Comparison of ENCODE assay signal across 19 mouse cellular contexts in the genomic region with DNA sequence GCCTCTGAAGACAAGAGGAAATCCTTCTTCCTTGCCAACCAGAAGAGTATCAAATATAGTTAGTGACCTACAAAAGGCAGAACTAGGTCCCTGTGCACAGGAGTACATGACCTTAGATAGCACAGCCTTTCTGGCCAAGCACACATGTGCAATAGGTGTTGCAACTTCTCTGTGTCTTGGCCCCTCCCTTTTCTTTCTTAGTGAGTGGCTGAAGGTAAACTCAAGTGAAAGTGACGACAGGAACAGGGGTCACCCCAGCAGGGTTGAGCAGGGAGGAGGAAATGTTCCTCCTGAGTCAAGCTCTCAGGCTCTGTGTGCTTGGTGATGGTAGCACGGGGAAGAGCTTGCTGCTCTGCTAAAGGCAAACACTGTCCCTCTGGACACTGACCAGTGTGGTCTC. TPM values are rescaled to one million over a fixed set of nuclear protein-coding genes. Genes with fewer than 3 reads are reported as not detected.
DNase-seq lines count a peak whose midpoint lies in the region; ATAC-seq lines count a peak whose summit lies in the region.
"Had no signal": no experiment of that assay in that cellular context is flagged by ENCODE, and none has a peak within 500 bp of the region (broad histone marks: within the 10 kb centered on the region; RNA-seq: fewer than 3 reads in every experiment).

No protein-coding gene starts in this region.

- H3K27me3 ChIP-seq in stomach, embryonic 14.5 days (ENCODE audit: control insufficient read depth, insufficient read depth, low read length), result no peaks in the 10 kb centered on the region
- no peaks in the 10 kb centered on the region for H3K27me3 ChIP-seq in heart, embryonic 10.5 days (ENCODE audit: insufficient read depth, poor library complexity, severe bottlenecking)
- H3K27me3 ChIP-seq: embryonic facial prominence, embryonic 13.5 days; forebrain, embryonic 12.5 days; neural tube, embryonic 12.5 days; Patski had no signal

- H3K4me2 ChIP-seq in stomach, embryonic 14.5 days (replicated peaks; ENCODE audit: low read depth, low read length), result no peak overlapping the region
- H3K4me2 ChIP-seq: embryonic facial prominence, embryonic 13.5 days; forebrain, embryonic 12.5 days; neural tube, embryonic 12.5 days had no signal

- 48% methylated on average over 2 of the region's 2 CpGs for WGBS in stomach, embryonic 14.5 days
- 45% methylated on average over 2 of the region's 2 CpGs for WGBS in heart, embryonic 10.5 days

- no peak overlapping the region for H3K4me3 ChIP-seq in stomach, embryonic 14.5 days (ENCODE audit: low read depth, low read length)
- no peak overlapping the region for H3K4me3 ChIP-seq in heart, embryonic 10.5 days
- H3K4me3 ChIP-seq: embryonic facial prominence, embryonic 13.5 days; forebrain, embryonic 12.5 days; gastrocnemius, adult 2 months; neural tube, embryonic 12.5 days had no signal

- H3K9me3 ChIP-seq in stomach, embryonic 14.5 days (ENCODE audit: control insufficient read depth, low read depth, low read length), result no peaks in the 10 kb centered on the region
- no peaks in the 10 kb centered on the region for H3K9me3 ChIP-seq in heart, embryonic 10.5 days
- H3K9me3 ChIP-seq: embryonic facial prominence, embryonic 13.5 days; forebrain, embryonic 12.5 days; neural tube, embryonic 12.5 days had no signal

- no peaks in the 10 kb centered on the region for H3K36me3 ChIP-seq in stomach, embryonic 14.5 days (ENCODE audit: control insufficient read depth, insufficient read depth, low read length)
- H3K36me3 ChIP-seq in heart, embryonic 10.5 days, result no peaks in the 10 kb centered on the region
- H3K36me3 ChIP-seq: embryonic facial prominence, embryonic 13.5 days; forebrain, embryonic 12.5 days; neural tube, embryonic 12.5 days had no signal

- no peak overlapping the region for H3K9ac ChIP-seq in stomach, embryonic 14.5 days (replicated peaks; ENCODE audit: low read depth, low read length)
- H3K9ac ChIP-seq: embryonic facial prominence, embryonic 13.5 days; forebrain, embryonic 12.5 days; neural tube, embryonic 12.5 days had no signal

- peak; percentile 29 for DNase-seq in adrenal gland, postnatal 10 days
- no peak for DNase-seq in adrenal gland, adult 2 months
- peak; percentile 8 for DNase-seq in lung, postnatal 14 days
- DNase-seq in heart, embryonic 10.5 days (ENCODE audit: low spot score), result no peak
- no peak for DNase-seq in layer of hippocampus, postnatal 14 days (ENCODE audit: low spot score in 2 of 2)
- no peak for DNase-seq in left cerebral cortex, adult 18-20 months (ENCODE audit: low spot score in 2 of 2)
- DNase-seq: cerebellum, postnatal 36 days; gastrocnemius, adult 2 months; heart, postnatal 14 days; thymus, postnatal 14 days had no signal

- no peaks in the 10 kb centered on the region for H3K4me1 ChIP-seq in stomach, embryonic 14.5 days (ENCODE audit: control insufficient read depth, insufficient read depth, low read length)
- H3K4me1 ChIP-seq in heart, embryonic 10.5 days, result no peaks in the 10 kb centered on the region
- H3K4me1 ChIP-seq: embryonic facial prominence, embryonic 13.5 days; forebrain, embryonic 12.5 days; neural tube, embryonic 12.5 days had no signal

- H3K27ac ChIP-seq in stomach, embryonic 14.5 days (ENCODE audit: low read length), result no peak overlapping the region
- H3K27ac ChIP-seq in heart, embryonic 10.5 days, result no peak overlapping the region
- H3K27ac ChIP-seq: embryonic facial prominence, embryonic 13.5 days; forebrain, embryonic 12.5 days; gastrocnemius, adult 2 months; kidney, postnatal 0 days; macrophage; neural tube, embryonic 12.5 days had no signal

- peak; percentile 94 for ATAC-seq in granulocyte monocyte progenitor cell, adult 5-6 weeks (replicated peaks; ENCODE audit: poor library complexity, severe bottlenecking)
- peak; percentile 58; the same call in 1 of the 2 replicates for ATAC-seq in stomach, embryonic 14.5 days (ENCODE audit: insufficient number of reproducible peaks, insufficient read depth, low FRiP score, low read depth)
- ATAC-seq: midbrain, embryonic 16.5 days; Patski had no signal

RNA-seq across cellular contexts. Expression of gene Setd2, which starts 6.7 kb away (rescaled TPM):
- 10 to 100 TPM; 66.7 to 85.4 TPM for total RNA-seq in adrenal gland, postnatal 10 days (2021)
- total RNA-seq in adrenal gland, adult 2 months (2021), result 10 to 100 TPM; 49.1 to 75.8 TPM
- polyA plus RNA-seq in adrenal gland, adult 2 months (2012; rRNA removed), result 23.3 and 25.9 TPM in 2 replicates
- 130 and 131 TPM in 2 replicates for total RNA-seq in granulocyte monocyte progenitor cell, adult 5-6 weeks (2014; fragmentation: Nextera tagmentation)
- total RNA-seq in granulocyte monocyte progenitor cell, adult 5-6 weeks (2017), result 125 and 149 TPM in 2 replicates
- 59.6 and 61.7 TPM in 2 replicates for polyA plus RNA-seq in stomach, embryonic 14.5 days (2014; fragmentation: Nextera tagmentation; extraction: Ambion mirVana)
- polyA plus RNA-seq in heart, embryonic 10.5 days (2016; fragmentation: Nextera tagmentation; extraction: Ambion mirVana), result 24.0 and 29.5 TPM in 2 replicates
- total RNA-seq in layer of hippocampus, postnatal 14 days (2021), result 10 to 100 TPM; 68.1 to 68.3 TPM
- total RNA-seq in left cerebral cortex, adult 18-20 months (2021), result 10 to 100 TPM; 60.2 to 61.9 TPM

RNA-seq across cellular contexts. Expression of gene Kif9, which starts 49.0 kb away (rescaled TPM):
- under 1 TPM; 0.45 to 0.79 TPM for total RNA-seq in adrenal gland, postnatal 10 days (2021)
- 1 to 10 TPM in 1 of 2 experiments, under 1 TPM in 1; 0.86 to 1.3 TPM for total RNA-seq in adrenal gland, adult 2 months (2021)
- 0.27 and 0.47 TPM in 2 replicates for polyA plus RNA-seq in adrenal gland, adult 2 months (2012; rRNA removed)
- total RNA-seq in granulocyte monocyte progenitor cell, adult 5-6 weeks (2014; fragmentation: Nextera tagmentation), result 0.34 and 4.1 TPM in 2 replicates
- total RNA-seq in granulocyte monocyte progenitor cell, adult 5-6 weeks (2017), result 0.90 and 1.3 TPM in 2 replicates
- polyA plus RNA-seq in stomach, embryonic 14.5 days (2014; fragmentation: Nextera tagmentation; extraction: Ambion mirVana), result 0.72 and 1.0 TPM in 2 replicates
- polyA plus RNA-seq in heart, embryonic 10.5 days (2016; fragmentation: Nextera tagmentation; extraction: Ambion mirVana), result 0.62 and 0.64 TPM in 2 replicates
- 1 to 10 TPM; 3.8 to 5.1 TPM for total RNA-seq in layer of hippocampus, postnatal 14 days (2021)
- total RNA-seq in left cerebral cortex, adult 18-20 months (2021), result 1 to 10 TPM; 3.6 to 5.3 TPM

RNA-seq across cellular contexts. Expression of gene Klhl18, which starts 49.2 kb away (rescaled TPM):
- 10 to 100 TPM; 12.3 to 13.8 TPM for total RNA-seq in adrenal gland, postnatal 10 days (2021)
- total RNA-seq in adrenal gland, adult 2 months (2021), result 10 to 100 TPM in 1 of 2 experiments, 1 to 10 TPM in 1; 9.7 to 13.4 TPM
- 8.7 and 9.4 TPM in 2 replicates for polyA plus RNA-seq in adrenal gland, adult 2 months (2012; rRNA removed)
- 14.8 and 16.0 TPM in 2 replicates for total RNA-seq in granulocyte monocyte progenitor cell, adult 5-6 weeks (2014; fragmentation: Nextera tagmentation)
- 9.5 and 9.6 TPM in 2 replicates for total RNA-seq in granulocyte monocyte progenitor cell, adult 5-6 weeks (2017)
- 10.7 and 10.9 TPM in 2 replicates for polyA plus RNA-seq in stomach, embryonic 14.5 days (2014; fragmentation: Nextera tagmentation; extraction: Ambion mirVana)
- 9.0 and 10.0 TPM in 2 replicates for polyA plus RNA-seq in heart, embryonic 10.5 days (2016; fragmentation: Nextera tagmentation; extraction: Ambion mirVana)
- 10 to 100 TPM; 23.3 to 24.8 TPM for total RNA-seq in layer of hippocampus, postnatal 14 days (2021)
- 10 to 100 TPM; 30.0 to 30.6 TPM for total RNA-seq in left cerebral cortex, adult 18-20 months (2021)

Comparison
In these comparisons a context has a peak if more than half of its experiments do, and no peak if none do; other contexts are left out.
1. DNase-seq: peak in adrenal gland, postnatal 10 days (single experiment) and lung, postnatal 14 days (single experiment); none in adrenal gland, adult 2 months (single experiment), heart, embryonic 10.5 days (single experiment), layer of hippocampus, postnatal 14 days (0 of 2) and left cerebral cortex, adult 18-20 months (0 of 2).